Mouse (Mus musculus): ENCODE data around the gene Olfr1437.

GRCm38 (mm10) chr19:12292979-12293378 lies 31.9 kb downstream of the Olfr1437 start:
- TF ChIP-seq CTCF (IDR thresholded peaks at IDR 0.05; ENCODE audit: low read depth) (no peak), EP300 (optimal IDR thresholded peaks at IDR 0.05) (no peak)

Data from stomach, postnatal 0 days (tissue).